Mouse (Mus musculus) thymus, adult 2 months (tissue): Measurements from ENCODE around the gene 2310022A10Rik.

Source experiments
- CTCF ChIP-seq: fragments of 200-500 bp; IDR thresholded peaks from 2 replicates; pipeline ENCODE4 v1.5.1; 2012; ENCODE audit warnings: mild to moderate bottlenecking, control low read depth, low read length, moderate library complexity, borderline replicate concordance; ENCODE audit not compliant: control insufficient read depth, poor library complexity, insufficient read depth; ENCODE audit errors: extremely low read depth
- POLR2A ChIP-seq: fragments of 200-500 bp; IDR thresholded peaks from 2 replicates; pipeline ENCODE4 v1.6.1; 2012; ENCODE audit warnings: mild to moderate bottlenecking, low read length, control low read depth, moderate library complexity; ENCODE audit not compliant: control insufficient read depth, poor library complexity, insufficient read depth; ENCODE audit errors: extremely low read depth

- TF ChIP-seq CTCF, result no peak
- no peak for TF ChIP-seq POLR2A
Observed at GRCm38 (mm10) chr7:27609285-27609684, 56.3 kb downstream of the 2310022A10Rik start.
